Comparison of ENCODE assay signal across 25 mouse cellular contexts in the genomic region with DNA sequence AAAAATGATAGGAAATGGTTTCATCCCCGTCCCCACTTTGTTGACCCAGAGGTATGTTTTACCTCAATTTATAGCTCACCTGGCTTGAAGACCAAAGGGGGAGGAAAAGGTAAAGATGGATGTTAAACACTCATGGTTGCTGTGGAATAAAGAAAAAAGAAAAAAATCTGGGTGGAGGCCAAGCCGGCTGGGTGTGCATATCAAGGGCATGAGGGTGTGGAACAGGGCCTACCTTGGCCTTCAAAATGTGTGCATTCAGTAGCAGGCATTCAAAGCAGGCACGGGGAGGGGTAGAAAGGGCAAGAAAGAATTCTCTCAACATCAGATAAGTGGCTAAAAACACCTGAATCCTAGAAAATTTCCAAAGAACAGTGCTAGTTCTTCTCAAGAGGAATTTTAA.
DNase-seq lines count a peak whose midpoint lies in the region; ATAC-seq and TF ChIP-seq lines count a peak whose summit lies in the region.
"Had no signal": no experiment of that assay in that cellular context is flagged by ENCODE, and none has a peak within 500 bp of the region (broad histone marks: within the 10 kb centered on the region; RNA-seq: fewer than 3 reads in every experiment).

No protein-coding gene starts in this region.

- H3K27me3 ChIP-seq in limb, embryonic 13.5 days: no peaks in the 10 kb centered on the region
- no peaks in the 10 kb centered on the region for H3K27me3 ChIP-seq in lung, postnatal 0 days (replicated peaks; ENCODE audit: insufficient read depth, low read length)
- H3K27me3 ChIP-seq: hindbrain, embryonic 12.5 days; liver, embryonic 13.5 days had no signal

- TF ChIP-seq CTCF in lung, postnatal 0 days (IDR thresholded peaks at IDR 0.05): no peak

- no peak overlapping the region for H3K9ac ChIP-seq in limb, embryonic 13.5 days
- H3K9ac ChIP-seq in lung, postnatal 0 days (replicated peaks; ENCODE audit: low read depth): no peak overlapping the region
- H3K9ac ChIP-seq: hindbrain, embryonic 12.5 days; liver, embryonic 13.5 days had no signal

- WGBS in limb, embryonic 13.5 days: 61% methylated on average over 3 of the region's 3 CpGs
- 43% methylated on average over 3 of the region's 3 CpGs for whole genome bisulfite sequencing in lung, postnatal 0 days

- peak; percentile 73 for TF ChIP-seq EP300 in lung, postnatal 0 days (IDR thresholded peaks at IDR 0.05)

- peak; percentile 6 for DNase-seq in ES-CJ7 (ENCODE audit: low read depth, low spot score)
- peak; percentile 60 for DNase-seq in lung, postnatal 0 days (ENCODE audit: low spot score)
- peak; percentile 15 to 27 for DNase-seq in lung, postnatal 4 days
- DNase-seq in spleen, postnatal 4 days (ENCODE audit: low spot score in 2 of 2): no peak
- DNase-seq in spleen, adult 12 weeks (ENCODE audit: low spot score): no peak
- DNase-seq in cerebellum, postnatal 4 days (ENCODE audit: low spot score in 2 of 2): no peak
- DNase-seq: adrenal gland, adult 2 months; adrenal gland, postnatal 36 days; cerebellum, adult 18-20 months; cerebellum, postnatal 10 days; gastrocnemius, postnatal 25 days; heart, adult 11 months; heart, postnatal 36 days; kidney, postnatal 14 days; liver, embryonic 13.5 days; thymus, postnatal 25 days had no signal

- no peaks in the 10 kb centered on the region for H3K9me3 ChIP-seq in limb, embryonic 13.5 days
- H3K9me3 ChIP-seq in lung, postnatal 0 days (ENCODE audit: low read length): no peaks in the 10 kb centered on the region
- H3K9me3 ChIP-seq: hindbrain, embryonic 12.5 days; liver, embryonic 13.5 days had no signal

- no peak for ATAC-seq in limb, embryonic 13.5 days (ENCODE audit: low FRiP score, low read depth)
- peak; percentile 90 for ATAC-seq in lung, postnatal 0 days
- ATAC-seq: activated CD4-positive, CD25-positive, alpha-beta regulatory T cell, adult 4 months; CD4-positive, CD25-positive, alpha-beta regulatory T cell, adult 4 months; forebrain, embryonic 14.5 days; intestine, embryonic 16.5 days; midbrain, embryonic 16.5 days had no signal

- H3K36me3 ChIP-seq in limb, embryonic 13.5 days: no peaks in the 10 kb centered on the region
- no peaks in the 10 kb centered on the region for H3K36me3 ChIP-seq in lung, postnatal 0 days (ENCODE audit: insufficient read depth, low read length)
- H3K36me3 ChIP-seq: hindbrain, embryonic 12.5 days; liver, embryonic 13.5 days had no signal

- H3K4me3 ChIP-seq in limb, embryonic 13.5 days: no peak overlapping the region
- H3K4me3 ChIP-seq in lung, postnatal 0 days (ENCODE audit: low read depth, low read length): no peak overlapping the region
- H3K4me3 ChIP-seq: hindbrain, embryonic 12.5 days; liver, embryonic 13.5 days had no signal

- peaks cover 7% of the 10 kb centered on the region for H3K4me1 ChIP-seq in limb, embryonic 13.5 days
- H3K4me1 ChIP-seq in lung, postnatal 0 days (ENCODE audit: insufficient read depth, low read depth, low read length): no peaks in the 10 kb centered on the region
- H3K4me1 ChIP-seq: hindbrain, embryonic 12.5 days; liver, embryonic 13.5 days had no signal

- no peak overlapping the region for H3K4me2 ChIP-seq in limb, embryonic 13.5 days (replicated peaks)
- no peak overlapping the region for H3K4me2 ChIP-seq in lung, postnatal 0 days (replicated peaks; ENCODE audit: low read depth, low read length)
- H3K4me2 ChIP-seq: heart, embryonic 11.5 days; hindbrain, embryonic 12.5 days; liver, embryonic 13.5 days; midbrain, embryonic 11.5 days had no signal

- peak overlapping the region; percentile 6; the same call in 1 of the 2 replicates for H3K27ac ChIP-seq in limb, embryonic 13.5 days
- H3K27ac ChIP-seq in lung, postnatal 0 days (ENCODE audit: low read length): no peak overlapping the region
- H3K27ac ChIP-seq: hindbrain, embryonic 12.5 days; liver, embryonic 13.5 days had no signal

Comparison
In these comparisons a context has a peak if more than half of its experiments do, and no peak if none do; other contexts are left out.
1. DNase-seq: peak in ES-CJ7 (single experiment), lung, postnatal 0 days (single experiment) and lung, postnatal 4 days (2 of 2); none in spleen, postnatal 4 days (0 of 2), spleen, adult 12 weeks (single experiment) and cerebellum, postnatal 4 days (0 of 2).